Mouse (Mus musculus) bone marrow, adult 2 months (tissue): Measurements from ENCODE around the gene Slc30a10.

Experiments
- CTCF ChIP-seq: fragments of 200-500 bp; IDR thresholded peaks from 2 replicates; pipeline ENCODE4 v1.5.1; 2011; ENCODE audit warnings: low read length, control low read depth; ENCODE audit not compliant: control insufficient read depth, insufficient read depth
- POLR2A ChIP-seq: fragments of 200-500 bp; IDR thresholded peaks from 2 replicates; pipeline ENCODE4 v1.6.1; 2011; ENCODE audit warnings: low read depth, mild to moderate bottlenecking, control low read depth, low read length, borderline replicate concordance; ENCODE audit not compliant: control insufficient read depth

- no peak for TF ChIP-seq POLR2A
- no peak for TF ChIP-seq CTCF
Observed at GRCm38 (mm10) chr1:185473437-185473836, 18.8 kb downstream of the Slc30a10 start.
